Mouse (Mus musculus): ENCODE results near the gene Mcat.

Gene Mcat

DNA sequence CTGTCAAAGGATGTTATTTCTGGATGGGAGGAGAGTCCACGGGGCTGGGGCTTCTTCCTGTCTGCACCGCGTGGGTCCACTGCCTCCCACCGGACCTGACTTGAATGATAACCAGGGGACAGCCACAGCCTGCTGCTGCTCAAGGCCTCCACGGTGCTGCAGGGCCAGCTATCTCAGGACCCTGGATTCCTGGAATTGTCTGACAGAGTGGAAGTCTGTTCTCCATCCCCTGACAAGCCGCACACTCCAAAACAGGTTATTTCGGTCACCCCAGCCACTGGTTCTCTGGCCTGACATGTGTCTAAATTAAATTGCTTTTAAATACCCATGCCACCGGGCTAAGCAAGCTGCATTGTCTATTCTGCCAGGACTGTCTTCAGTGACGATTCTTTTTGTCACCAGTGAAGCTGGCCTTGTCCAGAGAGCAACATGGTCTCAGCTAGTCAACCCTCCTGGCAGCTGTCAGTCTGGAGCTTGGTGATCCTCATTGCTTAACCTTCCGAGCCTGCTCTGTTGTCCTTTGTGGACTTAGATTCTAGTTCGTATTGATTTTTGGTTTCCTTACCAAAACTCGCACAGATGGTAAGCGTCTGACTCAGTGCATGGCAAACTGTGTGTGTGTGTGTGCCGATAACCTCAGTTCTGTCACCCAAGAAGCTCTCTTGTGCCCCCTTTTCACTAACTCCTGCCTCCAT is 39.8 kb downstream of the Mcat start:
- in situ Hi-C loops (cut with MboI; ENCODE audit: unreplicated experiment in 2 of 2), result loop anchor here in 1 of 2 experiments (25.0 kb wide), 2 partner anchors 239 to 1261 kb away; partner anchors contain the start of genes 1500009C09Rik and Sept3

DNA sequence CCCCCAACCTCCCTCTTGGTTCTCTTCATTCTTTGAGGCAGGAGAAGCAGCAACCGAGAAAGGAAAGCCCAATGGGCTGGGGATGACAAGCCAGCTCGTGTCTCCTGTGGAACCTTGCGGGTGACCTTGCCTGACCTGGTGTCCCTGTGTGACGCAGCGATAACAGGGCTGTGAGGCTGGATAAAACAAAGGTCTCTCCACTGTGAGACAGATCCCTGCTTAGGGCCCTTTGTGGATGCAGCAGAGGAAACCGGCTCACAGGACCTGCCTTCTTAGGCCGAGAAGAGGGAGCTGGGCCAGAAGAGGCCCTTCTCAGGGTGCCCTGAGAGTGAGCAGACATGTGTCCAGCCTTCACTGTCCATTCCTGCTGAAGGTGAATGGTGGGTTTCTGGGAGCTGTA is 40.4 kb downstream of the Mcat start:
- in situ Hi-C loops (cut with MboI; ENCODE audit: unreplicated experiment in 2 of 2), result loop anchor here in 1 of 2 experiments (25.0 kb wide), 2 partner anchors 239 to 1261 kb away; partner anchors contain the start of genes 1500009C09Rik and Sept3

DNA sequence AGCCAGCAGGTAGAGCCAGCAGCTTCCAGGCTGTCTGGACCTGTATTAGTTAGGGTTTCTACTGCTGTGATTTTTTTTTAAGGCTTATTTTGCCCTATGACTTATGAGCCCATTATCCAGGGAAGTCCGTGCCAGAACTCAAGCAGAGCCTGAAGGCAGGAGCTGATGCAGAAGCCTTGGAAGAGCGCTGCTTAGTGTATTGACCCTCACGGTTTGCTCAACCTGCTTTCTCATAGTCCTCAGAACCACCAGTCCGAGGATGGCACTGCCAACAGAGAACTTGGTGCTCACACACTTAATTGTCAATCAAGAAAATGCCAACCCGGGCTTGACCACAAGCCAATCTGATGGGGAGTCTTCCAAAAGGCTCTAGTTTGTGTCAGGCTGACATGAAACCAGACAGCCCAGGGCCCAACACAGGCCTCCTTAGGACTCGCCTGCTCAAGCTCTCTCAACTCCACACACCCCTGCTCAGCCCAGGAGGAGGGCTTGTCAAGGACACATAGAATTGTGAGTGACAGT is 42.7 kb downstream of the Mcat start:
- in situ Hi-C loops (cut with MboI; ENCODE audit: unreplicated experiment in 2 of 2), result loop anchor here in 1 of 2 experiments (25.0 kb wide), 2 partner anchors 241 to 1259 kb away; partner anchors contain the start of genes 1500009C09Rik and Sept3

DNA sequence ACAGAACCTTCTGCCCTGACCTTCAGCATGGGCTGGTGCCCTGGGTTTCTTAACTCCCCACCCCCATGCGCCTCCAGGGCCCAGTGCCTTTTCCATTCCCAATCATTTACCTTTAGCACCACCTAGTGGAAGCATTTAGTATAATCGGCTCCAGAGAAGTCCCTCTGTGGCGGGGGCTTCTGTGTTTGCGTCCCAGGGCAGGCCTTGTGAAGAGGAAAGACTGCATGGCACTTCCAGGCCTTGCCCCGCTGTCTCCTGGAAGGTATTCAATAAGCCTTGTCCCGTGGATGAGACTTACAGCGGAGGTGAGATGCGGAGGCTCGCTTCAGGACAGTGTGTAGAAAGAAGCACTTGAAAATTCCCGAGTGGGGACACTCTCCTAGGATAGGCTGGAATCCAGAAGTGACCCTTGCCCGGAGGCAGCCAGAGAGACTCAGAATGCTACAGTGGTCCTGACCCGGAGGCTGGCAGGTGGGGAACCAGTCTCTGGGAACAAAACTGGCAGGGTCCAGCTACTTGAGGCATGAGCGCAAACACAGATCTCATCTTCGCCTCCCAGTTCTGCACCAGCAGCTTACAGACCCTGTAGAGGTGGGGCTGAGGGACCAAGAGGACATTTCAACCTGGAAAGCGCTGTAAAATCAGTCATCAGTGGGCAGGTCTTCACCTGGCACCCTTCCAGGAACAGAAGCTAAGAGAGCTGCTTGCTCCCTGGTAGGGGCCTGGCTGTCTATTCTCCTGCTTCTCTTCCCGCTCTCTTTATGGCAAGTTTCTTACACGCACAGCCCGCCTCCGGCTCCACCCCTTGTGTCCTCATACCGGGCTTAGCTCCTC is 45.2 kb downstream of the Mcat start:
- in situ Hi-C loops (cut with MboI; ENCODE audit: unreplicated experiment in 2 of 2), result loop anchor here (5.0 to 25.0 kb wide), 8 partner anchors 94 to 1256 kb away; partner anchors contain the start of genes Sept3 (in 2 of the 2) and 1500009C09Rik (in 1 of the 2)

DNA sequence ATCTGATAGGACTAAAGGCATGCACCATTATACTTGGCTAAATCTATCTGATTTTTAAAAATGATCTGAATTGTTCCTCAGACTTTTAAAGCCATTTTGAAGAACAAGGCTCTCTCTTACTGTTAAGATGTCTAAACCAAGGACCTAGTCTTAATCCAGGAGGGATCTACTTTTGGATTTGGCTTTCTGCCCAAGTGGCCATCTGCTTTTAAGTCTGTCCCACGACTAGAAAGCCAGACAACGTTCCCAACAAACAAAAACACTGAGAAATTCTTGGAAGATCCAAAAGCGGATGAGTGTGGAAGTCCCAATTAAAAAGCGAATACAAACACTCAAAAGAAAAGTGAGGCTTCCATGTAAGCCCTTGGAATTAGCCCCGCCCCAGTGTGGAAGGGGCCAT is 48.6 kb downstream of the Mcat start:
- in situ Hi-C loops (cut with MboI; ENCODE audit: unreplicated experiment in 2 of 2), result loop anchor here (5.0 to 25.0 kb wide), 8 partner anchors 97 to 1253 kb away; partner anchors contain the start of genes Sept3 (in 2 of the 2) and 1500009C09Rik (in 1 of the 2)

DNA sequence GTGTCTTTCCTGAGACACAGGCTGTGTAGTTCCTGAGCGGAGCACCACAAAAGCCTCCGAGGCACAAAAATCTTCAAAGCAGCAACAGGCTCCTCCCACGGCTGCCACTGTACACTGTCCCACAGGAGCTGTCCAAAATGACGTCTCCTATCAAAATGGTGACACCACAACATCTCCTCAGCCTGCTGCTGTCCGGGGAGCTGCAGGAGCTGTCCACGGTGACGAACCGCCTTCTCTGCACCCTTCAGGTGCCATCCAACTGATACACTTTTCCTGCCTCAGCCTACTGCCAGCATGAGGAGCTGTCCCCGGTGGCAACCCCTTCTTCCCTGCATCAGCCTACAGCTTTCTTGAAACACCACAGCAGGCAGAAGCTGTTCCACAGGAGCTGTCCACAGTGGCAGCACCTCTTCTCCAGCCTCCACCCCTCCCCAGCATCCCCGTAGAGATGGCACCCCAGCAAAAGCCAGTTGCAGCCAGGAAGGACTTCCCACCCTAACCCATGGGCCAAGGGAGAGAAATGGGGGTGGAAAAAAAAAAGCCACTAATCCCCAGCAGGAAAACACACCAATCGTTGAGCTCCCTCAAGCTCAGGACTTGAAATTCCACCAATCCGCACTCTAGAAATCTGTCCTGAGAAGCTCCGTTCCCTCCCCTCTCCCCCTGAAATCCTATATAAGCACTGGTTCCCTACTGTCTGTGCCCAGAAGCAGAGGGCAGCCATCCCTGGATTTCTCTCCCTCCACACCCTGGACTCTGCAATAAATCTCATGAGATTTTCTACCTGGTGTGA is 50.9 kb downstream of the Mcat start:
- in situ Hi-C loops (cut with MboI; ENCODE audit: unreplicated experiment in 2 of 2), result loop anchor here (5.0 to 25.0 kb wide), 8 partner anchors 90 to 1250 kb away; partner anchors contain the start of genes Sept3 (in 2 of the 2) and 1500009C09Rik (in 1 of the 2)

DNA sequence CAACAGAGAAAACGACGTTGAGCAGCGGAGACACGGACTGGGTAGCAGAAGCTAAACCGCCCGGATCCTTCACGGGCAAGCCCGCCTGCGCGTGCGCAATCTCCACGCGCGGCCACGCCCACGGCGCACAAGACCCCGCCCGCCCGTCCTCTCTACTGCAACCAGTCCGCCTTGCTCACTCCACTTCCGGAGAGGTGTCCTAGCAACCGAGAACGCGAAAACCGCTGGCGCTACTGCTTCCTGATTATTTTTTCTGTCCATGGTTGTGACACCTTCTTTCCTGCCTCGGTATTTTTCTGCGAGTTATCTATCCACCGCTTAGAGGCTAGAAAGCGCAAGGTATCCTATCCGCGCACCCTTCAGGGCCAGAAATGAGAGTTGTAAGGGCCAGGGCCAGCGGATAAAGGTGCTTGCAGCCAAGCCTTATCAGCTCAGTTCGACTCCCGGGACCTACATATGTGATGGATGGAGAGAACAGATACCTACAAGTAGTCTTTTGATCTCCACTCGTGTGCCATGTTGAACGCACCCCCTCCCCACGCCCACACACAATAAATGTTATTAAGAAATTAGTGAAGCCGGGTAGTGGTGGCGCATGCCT is 52.7 kb downstream of the Mcat start, which contains the start of gene Ttll1:
Gene Ttll1, minus strand, starts transcription at position 89 of the 601 bp plus-strand sequence.
- in situ Hi-C loops (cut with MboI; ENCODE audit: unreplicated experiment in 2 of 2), result loop anchor here (5.0 to 25.0 kb wide), 8 partner anchors 91 to 1249 kb away; partner anchors contain the start of genes Sept3 (in 2 of the 2) and 1500009C09Rik (in 1 of the 2)

DNA sequence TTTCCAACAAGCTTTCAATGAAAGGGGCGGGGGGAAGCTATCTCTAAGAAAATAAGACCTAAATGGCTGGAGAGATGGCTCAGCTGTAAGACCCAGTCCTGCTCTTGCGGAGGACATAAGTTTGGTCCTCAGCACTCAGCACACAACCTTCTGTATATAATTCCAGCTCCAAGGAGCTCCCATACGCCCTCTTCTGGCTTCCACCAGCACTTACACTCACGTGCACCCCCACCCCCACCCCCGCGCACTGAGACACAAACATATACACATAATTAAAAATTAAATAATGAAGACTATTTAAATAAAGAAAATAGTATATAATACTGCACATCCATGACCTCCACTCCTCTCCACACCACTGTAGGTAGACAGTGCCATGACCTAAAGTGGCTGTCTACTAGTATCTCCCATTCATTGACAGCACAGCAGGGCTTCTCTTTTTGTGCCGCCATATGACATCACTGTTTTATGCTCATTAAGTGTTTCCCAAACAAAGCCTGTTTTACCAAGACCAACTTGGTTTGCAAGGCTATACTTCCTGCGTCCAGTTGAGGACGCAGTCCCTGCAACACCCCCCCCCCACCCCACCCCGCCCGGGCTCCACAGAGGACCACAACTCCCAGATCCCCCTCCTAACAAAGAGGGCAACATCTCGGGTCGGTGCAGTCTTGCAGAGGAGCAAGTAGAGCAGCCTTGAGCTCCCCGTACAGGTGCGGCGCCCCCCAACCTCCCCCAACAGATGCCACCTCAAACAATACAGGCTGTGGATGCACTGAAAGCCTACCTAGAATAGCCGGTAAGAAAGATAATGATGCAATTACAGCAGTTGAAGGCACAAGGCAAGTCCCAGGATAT is 53.4 kb downstream of the Mcat start:
- in situ Hi-C loops (cut with MboI; ENCODE audit: unreplicated experiment in 2 of 2), result loop anchor here (5.0 to 25.0 kb wide), 8 partner anchors 92 to 1248 kb away; partner anchors contain the start of genes Sept3 (in 2 of the 2) and 1500009C09Rik (in 1 of the 2)

DNA sequence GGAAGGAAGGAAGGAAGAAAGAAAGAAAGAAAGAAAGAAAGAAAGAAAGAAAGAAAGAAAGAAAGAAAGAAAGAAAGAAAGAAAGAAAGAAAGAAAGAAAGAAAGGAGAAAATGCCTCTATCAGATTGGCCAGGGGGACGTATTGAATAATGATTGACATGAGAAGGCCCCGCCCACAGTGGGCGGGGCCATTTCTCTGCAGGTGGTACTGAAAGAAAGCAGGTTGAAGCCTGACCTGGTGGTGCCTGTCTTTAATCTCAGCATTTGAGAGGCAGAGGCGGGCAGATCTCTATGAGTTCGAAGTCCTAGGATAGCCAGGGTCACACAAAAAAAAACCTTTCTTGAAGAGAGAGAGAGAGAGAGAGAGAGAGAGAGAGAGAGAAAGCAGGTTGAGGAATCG is 62.1 kb downstream of the Mcat start:
- in situ Hi-C loops (cut with MboI; ENCODE audit: unreplicated experiment in 2 of 2), result loop anchor here in 1 of 2 experiments (25.0 kb wide), 2 partner anchors 261 to 1239 kb away; partner anchors contain the start of genes 1500009C09Rik and Sept3

DNA sequence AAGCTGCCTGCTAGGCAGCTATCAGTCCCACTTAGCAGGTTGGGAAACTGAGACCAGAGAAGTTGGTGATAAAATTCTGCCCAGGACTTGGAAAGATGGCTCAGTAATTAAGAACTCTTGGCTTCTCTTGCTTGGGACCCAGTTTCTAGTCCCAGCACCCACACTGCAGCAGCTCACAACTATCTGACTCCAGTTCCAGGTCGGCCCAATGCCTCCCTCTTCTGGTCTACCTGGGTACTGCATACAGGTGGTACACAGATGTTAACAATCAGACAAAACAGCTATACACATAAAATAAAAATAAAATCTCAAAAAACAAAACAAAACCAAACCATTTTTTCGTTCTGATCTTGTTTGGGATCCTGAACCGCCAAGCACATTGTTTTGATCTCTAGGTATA is 63.2 kb downstream of the Mcat start:
- in situ Hi-C loops (cut with MboI; ENCODE audit: unreplicated experiment in 2 of 2), result loop anchor here in 1 of 2 experiments (25.0 kb wide), 2 partner anchors 262 to 1238 kb away; partner anchors contain the start of genes 1500009C09Rik and Sept3

DNA sequence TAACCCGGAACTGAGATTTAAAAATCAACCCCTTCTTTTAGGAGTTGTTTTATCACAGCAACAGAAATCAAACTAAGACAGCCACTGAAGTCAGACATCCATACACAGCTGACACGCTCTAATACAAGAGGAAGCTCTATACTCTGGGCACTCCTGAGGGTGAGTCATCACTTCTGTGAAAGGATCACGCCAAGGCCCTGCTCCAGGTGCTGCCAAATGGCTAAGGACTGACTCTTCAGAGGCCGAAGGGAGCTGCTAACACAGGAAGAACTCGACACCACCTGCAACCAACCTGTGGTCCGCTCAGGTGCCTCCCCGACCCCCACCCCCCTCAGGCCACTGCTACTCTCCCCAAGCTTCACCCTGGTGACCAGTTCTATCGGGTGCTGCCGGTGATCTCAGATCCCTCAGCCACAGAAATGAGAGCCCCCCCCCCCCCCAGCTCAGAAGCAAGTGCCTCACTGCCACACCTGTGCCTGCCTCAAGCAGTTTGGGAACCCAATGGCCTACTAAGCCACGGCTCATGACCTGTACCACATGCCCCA is 64.3 kb downstream of the Mcat start:
- in situ Hi-C loops (cut with MboI; ENCODE audit: unreplicated experiment in 2 of 2), result loop anchor here in 1 of 2 experiments (10.0 kb wide), 1 partner anchor 694 kb away; no protein-coding TSS in a partner anchor

DNA sequence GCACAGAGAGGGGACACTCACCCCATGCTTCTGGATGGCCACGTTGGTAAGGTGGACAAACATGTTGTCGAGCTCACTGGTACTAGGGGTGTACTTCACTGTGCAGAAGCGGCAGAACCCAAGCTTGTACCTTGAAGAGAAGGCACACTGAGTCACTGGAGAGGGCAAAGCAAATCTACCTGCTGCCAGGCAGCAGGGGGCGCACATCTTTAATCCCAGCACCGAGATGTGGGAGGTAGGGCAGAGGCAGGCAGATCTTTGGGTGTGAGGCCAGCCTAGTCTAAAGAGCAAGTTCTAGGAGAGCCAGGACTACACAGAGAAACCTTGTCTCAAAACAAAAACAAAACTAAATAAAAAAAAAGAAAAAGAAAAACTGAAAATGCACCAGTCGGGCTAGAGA is 66.3 kb downstream of the Mcat start:
- in situ Hi-C loops (cut with MboI; ENCODE audit: unreplicated experiment in 2 of 2), result loop anchor here in 1 of 2 experiments (10.0 kb wide), 1 partner anchor 692 kb away; no protein-coding TSS in a partner anchor

All from v-Abl transformed pro-B cells (cell line).